Mouse (Mus musculus): ENCODE results near the gene Vmn2r96. TPM values are rescaled to one million over a fixed set of nuclear protein-coding genes. Genes with fewer than 3 reads are reported as not detected.
"Not testable (repeated sequence)": the region's sequence is repeated elsewhere in the genome, so short reads cannot be mapped to it uniquely, and the experiment has no call there.

Vmn2r96 gene
- polyA plus RNA-seq (2014; fragmentation: Nextera tagmentation; extraction: Ambion mirVana), result not detected in 2 replicates

- H3K27ac ChIP-seq (ENCODE audit: low read depth, low read length); H3K9ac ChIP-seq (ENCODE audit: low read depth, low read length); ATAC-seq (ENCODE audit: low FRiP score); H3K36me3 ChIP-seq (ENCODE audit: control insufficient read depth, insufficient read depth, low read length); H3K4me3 ChIP-seq (ENCODE audit: low read depth, low read length); H3K4me2 ChIP-seq (replicated peaks; ENCODE audit: low read depth, low read length); DNase-seq (ENCODE audit: low spot score); H3K27me3 ChIP-seq (ENCODE audit: control insufficient read depth, insufficient read depth, low read length); H3K4me1 ChIP-seq (replicated peaks; ENCODE audit: control insufficient read depth, insufficient read depth, low read length); H3K9me3 ChIP-seq (ENCODE audit: control insufficient read depth, low read length): not testable (repeated sequence)
- WGBS, result 80% methylated on average over 1 of the region's 1 CpGs
Observed at GRCm38 (mm10) chr17:18572851-18573250, at the start of gene Vmn2r96. Vmn2r96 (plus strand) TSS chr17:18573151.

GRCm38 (mm10) chr17:18523371-18523770, 49.6 kb upstream of the Vmn2r96 start:
- Histone ChIP-seq H3K4me2 (replicated peaks; ENCODE audit: low read depth, low read length) (no peak overlapping the region), H3K36me3 (ENCODE audit: control insufficient read depth, insufficient read depth, low read length) (no peaks in the 10 kb centered on the region), H3K9me3 (ENCODE audit: control insufficient read depth, low read length) (no peaks in the 10 kb centered on the region; the same call in 1 of the 2 replicates), H3K27ac (ENCODE audit: low read depth, low read length) (no peak overlapping the region), H3K4me1 (replicated peaks; ENCODE audit: control insufficient read depth, insufficient read depth, low read length) (no peaks in the 10 kb centered on the region), H3K4me3 (ENCODE audit: low read depth, low read length) (no peak overlapping the region), H3K27me3 (ENCODE audit: control insufficient read depth, insufficient read depth, low read length) (no peaks in the 10 kb centered on the region), H3K9ac (ENCODE audit: low read depth, low read length) (no peak overlapping the region)
- DNase-seq (ENCODE audit: low spot score) (no peak), ATAC-seq (ENCODE audit: low FRiP score) (no peak)

GRCm38 (mm10) chr17:18523991-18524390, 49.0 kb upstream of the Vmn2r96 start:
- 67% methylated on average over 1 of the region's 1 CpGs for WGBS

GRCm38 (mm10) chr17:18558212-18559158, 14.5 kb upstream of the Vmn2r96 start:
- DNase-seq (ENCODE audit: low spot score); H3K36me3 ChIP-seq (ENCODE audit: control insufficient read depth, insufficient read depth, low read length); H3K27ac ChIP-seq (ENCODE audit: low read depth, low read length); H3K9me3 ChIP-seq (ENCODE audit: control insufficient read depth, low read length); H3K9ac ChIP-seq (ENCODE audit: low read depth, low read length); H3K4me2 ChIP-seq (replicated peaks; ENCODE audit: low read depth, low read length); H3K4me3 ChIP-seq (ENCODE audit: low read depth, low read length); H3K27me3 ChIP-seq (ENCODE audit: control insufficient read depth, insufficient read depth, low read length); ATAC-seq (ENCODE audit: low FRiP score); H3K4me1 ChIP-seq (replicated peaks; ENCODE audit: control insufficient read depth, insufficient read depth, low read length): not testable (repeated sequence)
- WGBS, result 95% methylated on average over 26 of the region's 31 CpGs

More at GRCm38 (mm10) chr17:18523991-18524390, 49.0 kb upstream of the Vmn2r96 start:
- Histone ChIP-seq H3K4me3 (ENCODE audit: low read depth, low read length) (no peak overlapping the region), H3K27ac (ENCODE audit: low read depth, low read length) (no peak overlapping the region), H3K27me3 (ENCODE audit: control insufficient read depth, insufficient read depth, low read length) (no peaks in the 10 kb centered on the region), H3K4me1 (replicated peaks; ENCODE audit: control insufficient read depth, insufficient read depth, low read length) (no peaks in the 10 kb centered on the region), H3K9ac (ENCODE audit: low read depth, low read length) (no peak overlapping the region), H3K4me2 (replicated peaks; ENCODE audit: low read depth, low read length) (no peak overlapping the region), H3K36me3 (ENCODE audit: control insufficient read depth, insufficient read depth, low read length) (no peaks in the 10 kb centered on the region), H3K9me3 (ENCODE audit: control insufficient read depth, low read length) (no peaks in the 10 kb centered on the region; the same call in 1 of the 2 replicates)
- ATAC-seq (ENCODE audit: low FRiP score), result no peak
- DNase-seq (ENCODE audit: low spot score), result no peak

- not testable (repeated sequence) for H3K9me3 ChIP-seq (ENCODE audit: control insufficient read depth, low read length); H3K9ac ChIP-seq (ENCODE audit: low read depth, low read length)
- 94% methylated on average over 17 of the region's 17 CpGs for WGBS
Observed at GRCm38 (mm10) chr17:18566186-18566585, 6.8 kb upstream of the Vmn2r96 start.

GRCm38 (mm10) chr17:18615151-18615550, 42.2 kb downstream of the Vmn2r96 start:
- not testable (repeated sequence) for H3K9ac ChIP-seq (ENCODE audit: low read depth, low read length); ATAC-seq (ENCODE audit: low FRiP score); DNase-seq (ENCODE audit: low spot score); H3K4me2 ChIP-seq (replicated peaks; ENCODE audit: low read depth, low read length); H3K27ac ChIP-seq (ENCODE audit: low read depth, low read length); H3K4me3 ChIP-seq (ENCODE audit: low read depth, low read length); H3K4me1 ChIP-seq (replicated peaks; ENCODE audit: control insufficient read depth, insufficient read depth, low read length); H3K27me3 ChIP-seq (ENCODE audit: control insufficient read depth, insufficient read depth, low read length); H3K36me3 ChIP-seq (ENCODE audit: control insufficient read depth, insufficient read depth, low read length)
- 92% methylated on average over 6 of the region's 6 CpGs for WGBS
- H3K9me3 ChIP-seq (ENCODE audit: control insufficient read depth, low read length), result peaks cover 12% of the 10 kb centered on the region; the same call in 1 of the 2 replicates

More at GRCm38 (mm10) chr17:18566186-18566585, 6.8 kb upstream of the Vmn2r96 start:
- H3K27me3 ChIP-seq (ENCODE audit: control insufficient read depth, insufficient read depth, low read length); H3K36me3 ChIP-seq (ENCODE audit: control insufficient read depth, insufficient read depth, low read length); H3K4me2 ChIP-seq (replicated peaks; ENCODE audit: low read depth, low read length); DNase-seq (ENCODE audit: low spot score); H3K4me1 ChIP-seq (replicated peaks; ENCODE audit: control insufficient read depth, insufficient read depth, low read length); H3K4me3 ChIP-seq (ENCODE audit: low read depth, low read length); ATAC-seq (ENCODE audit: low FRiP score); H3K27ac ChIP-seq (ENCODE audit: low read depth, low read length): not testable (repeated sequence)

- no peak overlapping the region for H3K4me3 ChIP-seq (ENCODE audit: low read depth, low read length)
- no peak overlapping the region for H3K9ac ChIP-seq (ENCODE audit: low read depth, low read length)
- H3K4me1 ChIP-seq (replicated peaks; ENCODE audit: control insufficient read depth, insufficient read depth, low read length), result no peaks in the 10 kb centered on the region
- no peak overlapping the region for H3K4me2 ChIP-seq (replicated peaks; ENCODE audit: low read depth, low read length)
- no peaks in the 10 kb centered on the region for H3K9me3 ChIP-seq (ENCODE audit: control insufficient read depth, low read length)
- H3K27me3 ChIP-seq (ENCODE audit: control insufficient read depth, insufficient read depth, low read length), result no peaks in the 10 kb centered on the region
- ATAC-seq (ENCODE audit: low FRiP score) (no peak), DNase-seq (ENCODE audit: low spot score) (no peak)
- H3K36me3 ChIP-seq (ENCODE audit: control insufficient read depth, insufficient read depth, low read length), result no peaks in the 10 kb centered on the region
- H3K27ac ChIP-seq (ENCODE audit: low read depth, low read length), result no peak overlapping the region
Observed at GRCm38 (mm10) chr17:18626532-18626931, 53.6 kb downstream of the Vmn2r96 start.
